Mouse (Mus musculus) B cell, adult 2 months (primary cell): ENCODE measurements around the gene Arcn1.

ENCODE experiments used
- DNase-seq, 2 experiments: peaks; one replicate each; pipeline ENCODE4 v3.0.0; 2022

Arcn1 gene

GRCm38 (mm10) chr9:44740663-44741192, 26.9 kb downstream of the Arcn1 start:
- no peak for DNase-seq

- no peak for DNase-seq
Measured at GRCm38 (mm10) chr9:44737240-44737949, 30.2 kb downstream of the Arcn1 start.

GRCm38 (mm10) chr9:44736301-44736700, 31.3 kb downstream of the Arcn1 start:
- no peak for DNase-seq

- DNase-seq: no peak
Measured at GRCm38 (mm10) chr9:44735886-44736285, 31.8 kb downstream of the Arcn1 start.

- DNase-seq: peak; percentile 61 to 64
Measured at GRCm38 (mm10) chr9:44734524-44735494, 32.8 kb downstream of the Arcn1 start, which contains the start of gene Phldb1. TSS of gene Phldb1 (minus strand) at chr9:44735198.

- DNase-seq: peak; percentile 51 to 52
Measured at GRCm38 (mm10) chr9:44733671-44734523, 33.7 kb downstream of the Arcn1 start.

- no peak for DNase-seq
Measured at GRCm38 (mm10) chr9:44732921-44733530, 34.6 kb downstream of the Arcn1 start.

- no peak for DNase-seq
Measured at GRCm38 (mm10) chr9:44732130-44732549, 35.5 kb downstream of the Arcn1 start.

GRCm38 (mm10) chr9:44727441-44727840, 40.2 kb downstream of the Arcn1 start:
- no peak for DNase-seq

- DNase-seq: no peak
Measured at GRCm38 (mm10) chr9:44726431-44727146, 41.1 kb downstream of the Arcn1 start.

- DNase-seq: no peak
Measured at GRCm38 (mm10) chr9:44724665-44725064, 43.0 kb downstream of the Arcn1 start.

- no peak for DNase-seq
Measured at GRCm38 (mm10) chr9:44724223-44724622, 43.4 kb downstream of the Arcn1 start.

- no peak for DNase-seq
Measured at GRCm38 (mm10) chr9:44723521-44724041, 44.1 kb downstream of the Arcn1 start.

GRCm38 (mm10) chr9:44723008-44723407, 44.6 kb downstream of the Arcn1 start:
- DNase-seq: no peak

GRCm38 (mm10) chr9:44722575-44722974, 45.1 kb downstream of the Arcn1 start:
- no peak for DNase-seq

- DNase-seq: no peak
Measured at GRCm38 (mm10) chr9:44721877-44722186, 45.8 kb downstream of the Arcn1 start.

- peak; percentile 34 to 39 for DNase-seq
Measured at GRCm38 (mm10) chr9:44721154-44721876, 46.3 kb downstream of the Arcn1 start.

GRCm38 (mm10) chr9:44720358-44721153, 47.1 kb downstream of the Arcn1 start:
- DNase-seq: peak; percentile 29 to 37

- DNase-seq: no peak
Measured at GRCm38 (mm10) chr9:44719632-44720357, 47.9 kb downstream of the Arcn1 start.
